Mouse (Mus musculus): ENCODE data around the gene Rnf128. TPM values are rescaled to one million over a fixed set of nuclear protein-coding genes. Genes with fewer than 3 reads are reported as not detected.
"Not testable (repeated sequence)": the region's sequence is repeated elsewhere in the genome, so short reads cannot be mapped to it uniquely, and the experiment has no call there.

Gene Rnf128
- 10 to 100 TPM; 13.3 to 13.7 TPM for total RNA-seq (2021)
- long read RNA-seq, transcript Rnf128-201 (7 exons, 2,750 nt): major isoform, 19 of 20 reads
- long read RNA-seq, partial matches to known transcripts: 1 of 20 reads
- long read RNA-seq, other reads (novel, unspliced or antisense): 0 of 20 reads

DNA sequence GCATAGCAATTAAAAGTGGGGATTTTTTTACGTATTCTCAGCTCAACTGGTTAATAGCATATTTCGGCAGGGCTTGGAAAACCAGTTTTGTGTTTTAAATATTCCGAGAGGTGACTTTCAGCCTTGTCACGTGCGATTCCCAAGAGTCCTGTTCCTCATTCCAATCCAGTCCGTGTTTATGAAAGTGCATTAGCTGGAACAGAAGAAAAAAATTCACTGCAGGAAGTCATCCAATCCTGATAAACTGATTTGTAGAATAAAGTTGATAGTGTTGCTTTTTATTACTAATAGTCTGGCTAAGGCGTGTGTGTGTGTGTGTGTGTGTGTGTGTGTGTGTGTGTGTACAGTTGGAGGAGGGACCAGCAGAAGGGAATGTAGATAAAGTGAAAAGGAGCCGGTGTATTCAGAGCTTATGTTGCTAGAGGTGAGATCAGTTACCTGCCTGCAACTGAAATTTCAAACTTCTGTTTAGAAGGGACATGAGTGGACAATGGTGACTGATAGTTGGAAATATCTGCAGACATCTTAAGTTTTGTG, at the start of gene Rnf128:
Gene Rnf128 (plus strand): TSS at position 392 of the 537 bp plus-strand sequence.
- no peak for DNase-seq (ENCODE audit: low spot score in 2 of 2)

- no peak for DNase-seq (ENCODE audit: low spot score in 2 of 2)
These were observed 47.0 kb upstream of the Rnf128 start for GRCm38 (mm10) chrX:139516156-139516555.

DNA sequence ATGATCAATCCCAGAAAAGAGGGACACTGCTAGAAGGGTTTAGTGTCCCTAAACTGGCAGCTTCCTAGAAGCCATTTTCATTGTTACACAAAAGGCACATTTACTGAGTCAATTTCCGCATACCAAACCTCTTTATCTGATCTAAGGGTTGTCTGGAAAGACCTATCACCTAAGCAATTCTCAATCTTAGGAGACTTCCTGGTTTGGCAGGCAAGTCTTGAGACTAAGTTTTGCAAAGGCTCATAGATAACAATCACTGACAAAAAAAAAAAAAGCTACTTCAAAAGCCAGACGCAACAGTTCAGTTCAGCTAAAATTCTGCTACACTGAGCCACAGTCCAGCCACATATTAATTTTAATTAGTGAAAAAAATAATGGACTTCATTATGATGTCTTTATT, 43.9 kb upstream of the Rnf128 start:
- no peak for DNase-seq (ENCODE audit: low spot score in 2 of 2)

- no peak for DNase-seq (ENCODE audit: low spot score in 2 of 2)
These were observed 38.6 kb upstream of the Rnf128 start for GRCm38 (mm10) chrX:139524303-139525091.

DNA sequence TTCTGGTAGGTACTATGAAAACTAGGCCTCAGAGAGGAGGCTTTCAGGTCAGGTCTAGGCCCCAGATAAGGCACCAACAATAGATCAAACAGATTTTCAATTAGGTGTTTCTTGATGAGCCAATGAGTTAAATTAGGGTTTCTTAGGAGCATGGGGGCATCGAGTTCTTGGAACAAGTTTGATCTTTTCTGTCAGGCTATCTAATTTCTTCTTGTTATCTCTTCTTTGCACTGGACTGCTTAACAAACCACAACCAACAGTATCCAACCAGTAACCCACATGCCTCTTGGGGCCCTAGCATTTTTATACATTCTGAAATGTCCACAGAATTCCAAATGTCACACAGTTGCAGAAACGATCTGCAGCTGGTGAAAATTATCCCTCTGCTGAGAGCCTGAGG, 37.4 kb upstream of the Rnf128 start:
- no peak for DNase-seq (ENCODE audit: low spot score in 2 of 2)

GRCm38 (mm10) chrX:139526984-139527383, 36.1 kb upstream of the Rnf128 start:
- DNase-seq (ENCODE audit: low spot score in 2 of 2): no peak

- DNase-seq (ENCODE audit: low spot score in 2 of 2): no peak
These were observed 33.4 kb upstream of the Rnf128 start for GRCm38 (mm10) chrX:139529678-139530077.

DNA sequence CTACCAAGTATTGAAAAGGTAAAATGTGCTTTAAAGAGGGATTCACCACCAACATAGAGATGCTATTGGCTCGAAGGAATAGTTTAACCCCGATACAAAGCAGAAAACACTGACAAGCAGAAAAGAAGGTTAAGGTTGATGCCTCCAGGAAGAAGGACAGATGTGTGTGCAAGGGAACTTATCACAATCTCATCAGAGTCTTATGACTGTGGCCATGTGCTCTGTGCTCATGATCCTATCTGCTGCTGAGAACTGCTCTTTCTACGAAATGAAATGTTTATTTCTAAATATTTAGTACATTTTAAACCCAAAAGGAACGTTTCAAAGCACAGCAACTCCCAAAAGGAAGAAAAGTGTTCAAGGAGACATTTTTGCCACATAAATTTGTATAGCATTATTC, 30.8 kb upstream of the Rnf128 start:
- DNase-seq (ENCODE audit: low spot score in 2 of 2): no peak

GRCm38 (mm10) chrX:139537641-139538397, 25.3 kb upstream of the Rnf128 start:
- no peak for DNase-seq (ENCODE audit: low spot score in 2 of 2)

DNA sequence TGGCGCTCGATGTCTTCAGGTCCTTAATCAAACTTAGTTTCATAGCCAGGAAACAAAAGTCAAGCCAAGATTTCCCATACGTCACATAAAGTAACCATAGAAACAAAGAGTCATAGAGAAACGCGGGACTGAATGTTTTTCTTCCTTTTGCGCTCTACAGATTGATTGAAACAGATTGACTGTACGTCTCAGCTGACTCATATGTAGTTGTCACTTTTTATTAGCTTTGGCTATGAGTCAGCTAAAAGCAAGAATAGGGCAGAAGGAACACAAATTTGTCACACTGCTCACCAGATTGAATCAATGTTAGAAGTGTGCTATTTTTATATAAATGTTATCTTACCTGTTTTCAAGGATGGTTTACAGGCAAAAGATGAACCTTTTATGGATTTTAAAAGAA, 19.4 kb upstream of the Rnf128 start:
- no peak for DNase-seq (ENCODE audit: low spot score in 2 of 2)

- DNase-seq (ENCODE audit: low spot score in 2 of 2): no peak
These were observed 12.7 kb upstream of the Rnf128 start for GRCm38 (mm10) chrX:139550456-139550855.

DNA sequence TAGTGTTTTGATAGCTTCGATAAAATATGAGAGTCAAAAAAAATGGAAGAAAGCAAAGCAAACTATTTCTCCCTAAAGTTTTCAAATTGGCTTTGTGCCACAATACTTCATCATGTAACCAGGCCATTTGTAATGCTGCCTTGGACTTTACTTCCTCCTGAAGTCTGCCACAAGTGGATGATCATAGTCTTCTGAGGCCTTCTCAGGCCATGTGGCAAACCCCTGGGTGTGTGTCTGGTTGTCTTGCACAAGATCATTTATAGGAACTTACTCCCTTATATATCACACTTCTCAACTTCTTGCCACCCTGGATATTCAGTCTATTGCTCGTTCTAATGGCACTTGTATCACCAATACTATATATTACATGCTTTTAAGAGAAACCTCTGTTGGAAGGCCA, 11.0 kb upstream of the Rnf128 start:
- DNase-seq (ENCODE audit: low spot score in 2 of 2): no peak

GRCm38 (mm10) chrX:139562255-139562924, 726 bp upstream of the Rnf128 start:
- DNase-seq (ENCODE audit: low spot score in 2 of 2): no peak

DNA sequence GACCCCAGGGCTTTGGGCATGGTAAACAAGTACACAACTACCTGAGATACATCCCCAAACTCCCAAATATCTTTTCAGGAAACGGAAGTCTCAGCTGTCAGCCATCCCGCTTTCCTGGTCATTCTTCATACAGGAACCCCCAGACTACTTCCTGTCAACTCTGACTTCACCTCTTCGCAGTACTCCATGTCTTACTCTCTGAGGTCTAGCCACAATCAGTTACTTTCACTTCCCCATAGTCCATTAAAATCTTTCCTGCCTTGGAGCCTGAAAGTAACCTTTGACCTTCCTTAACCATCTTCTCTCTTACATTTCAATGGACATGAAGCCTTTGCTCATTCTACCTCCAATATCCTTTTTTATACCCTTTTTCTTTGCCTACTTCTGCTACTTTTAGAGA, 6.9 kb downstream of the Rnf128 start:
- DNase-seq (ENCODE audit: low spot score in 2 of 2): no peak

- no peak for DNase-seq (ENCODE audit: low spot score in 2 of 2)
These were observed 15.6 kb downstream of the Rnf128 start for GRCm38 (mm10) chrX:139578649-139579278.

GRCm38 (mm10) chrX:139583616-139584015, 20.5 kb downstream of the Rnf128 start:
- no peak for DNase-seq (ENCODE audit: low spot score in 2 of 2)

- DNase-seq (ENCODE audit: low spot score in 2 of 2): not testable (repeated sequence)
These were observed 23.6 kb downstream of the Rnf128 start for GRCm38 (mm10) chrX:139586676-139587075.

DNA sequence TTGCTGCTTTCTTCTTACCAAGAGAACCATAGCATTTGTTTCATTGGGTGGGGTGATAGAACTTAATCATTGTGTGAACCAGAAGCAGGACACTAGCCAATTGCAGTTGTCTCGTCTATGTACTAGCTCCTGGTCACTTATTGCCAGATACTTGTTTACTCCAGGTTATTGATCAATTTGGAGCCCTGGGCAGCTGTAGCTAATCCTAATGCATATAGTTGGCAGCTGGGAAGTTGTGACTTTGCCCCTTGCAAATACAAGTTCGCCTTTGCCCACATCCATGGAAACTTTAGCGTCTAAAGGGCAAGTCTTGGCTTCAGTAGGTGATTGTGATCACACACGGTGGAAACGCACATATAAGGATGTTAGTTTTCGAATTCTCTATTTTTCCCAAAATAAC, 33.3 kb downstream of the Rnf128 start:
- no peak for DNase-seq (ENCODE audit: low spot score in 2 of 2)

GRCm38 (mm10) chrX:139610033-139610764, 47.1 kb downstream of the Rnf128 start:
- peak; percentile 64 to 76 for DNase-seq (ENCODE audit: low spot score in 2 of 2)

GRCm38 (mm10) chrX:139610765-139611300, 47.7 kb downstream of the Rnf128 start:
- DNase-seq (ENCODE audit: low spot score in 2 of 2): no peak
